Mouse (Mus musculus) hindbrain, postnatal 0 days (tissue): Measurements from ENCODE around the gene Rnf217. TPM values are rescaled to one million over a fixed set of nuclear protein-coding genes. Genes with fewer than 3 reads are reported as not detected.

Experiments
- ATAC-seq: fragments of 200-750 bp; cut with Nextera tagmentation; 2 replicates; pipeline ENCODE4 v1.8.0; 2017; ENCODE audit warnings: mild to moderate bottlenecking, moderate TSS enrichment, moderate library complexity
- DNase-seq: peaks from one replicate; pipeline ENCODE4 v3.0.0-alpha.2; 2015; ENCODE audit warnings: low spot score
- H3K27ac ChIP-seq: fragments of 300-500 bp; sonication (generic); 2 replicates; pipeline ENCODE4 v1.5.1; 2014; ENCODE audit warnings: mild to moderate bottlenecking
- H3K27me3 ChIP-seq: fragments of 300-500 bp; sonication (generic); 2 replicates; pipeline ENCODE4 v1.6.1; 2014; ENCODE audit warnings: low read length, mixed read lengths; ENCODE audit not compliant: insufficient read depth
- H3K36me3 ChIP-seq: fragments of 300-500 bp; sonication (generic); 2 replicates; pipeline ENCODE4 v1.6.1; 2014; ENCODE audit warnings: low read length, mixed read lengths; ENCODE audit not compliant: insufficient read depth
- H3K4me1 ChIP-seq: fragments of 300-500 bp; sonication (generic); 2 replicates; pipeline ENCODE4 v1.6.1; 2014; ENCODE audit warnings: antibody characterized with exemption, low read length, mixed read lengths; ENCODE audit not compliant: insufficient read depth
- H3K4me2 ChIP-seq: fragments of 300-500 bp; sonication (generic); 2 replicates; pipeline ENCODE4 v1.6.1; 2014; ENCODE audit warnings: low read depth, mild to moderate bottlenecking, low read length, moderate library complexity, mixed read lengths
- H3K4me3 ChIP-seq: fragments of 300-500 bp; sonication (generic); 2 replicates; pipeline ENCODE4 v1.5.1; 2014; ENCODE audit warnings: low read length
- H3K9ac ChIP-seq: fragments of 300-500 bp; sonication (generic); replicated peaks from 2 replicates; pipeline ENCODE4 v1.6.1; 2014; ENCODE audit warnings: mild to moderate bottlenecking, low read length, moderate library complexity, mixed read lengths
- H3K9me3 ChIP-seq: fragments of 300-500 bp; sonication (generic); 2 replicates; pipeline ENCODE4 v1.6.1; 2016; ENCODE audit warnings: low read length, mixed read lengths
- CTCF ChIP-seq: IDR thresholded peaks from 2 replicates; pipeline ENCODE4 v1.5.1; 2016; ENCODE audit warnings: antibody characterized with exemption, control low read depth, low read depth
- WGBS: fragments of 180-500 bp; shearing (Covaris S2); extraction: QIAGEN DNeasy Blood & Tissue Kit; methylation state at CpG from one replicate; pipeline ENCODE4 v1.1.7; 2014; 5-methylcytosine and 5-hydroxymethylcytosine counted together
- polyA plus RNA-seq: library from polyadenylated mRNA; unstranded; fragments of >200 nt; fragmentation: Nextera tagmentation; extraction: Ambion mirVana; gene quantifications from 2 replicates; pipeline ENCODE4 v1.2.1, GENCODE M21; 2015
- total RNA-seq: library from RNA; depleted of rRNA; stranded (reverse); fragments of >200 nt; gene quantifications from 2 replicates; pipeline ENCODE4 v1.2.3, GENCODE M21; 2014

Gene Rnf217
- total and polyA plus RNA-seq, 2 experiments from 2014 or later: 1.8 to 10.5 TPM

DNA sequence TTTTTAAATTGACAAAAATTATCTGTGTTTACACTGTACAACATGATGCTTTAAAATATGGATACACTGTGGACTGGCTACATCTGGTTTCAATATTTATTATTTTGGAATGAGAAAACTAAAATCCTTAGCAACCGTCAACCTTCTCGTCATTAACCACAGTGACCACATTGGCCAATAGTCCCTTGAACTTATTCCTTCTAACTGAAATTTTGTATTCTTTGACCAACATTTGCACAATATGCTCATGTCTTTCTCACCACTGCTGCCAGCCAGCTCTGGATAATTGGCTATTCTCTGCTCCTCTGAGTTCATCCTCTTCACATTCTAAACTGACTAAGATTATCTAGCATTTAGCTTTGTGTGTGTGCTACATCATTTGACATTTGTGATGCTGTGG lies 69.6 kb downstream of the Rnf217 start:
- no peak for ATAC-seq
- 95% methylated on average over 2 of the region's 2 CpGs for WGBS

DNA sequence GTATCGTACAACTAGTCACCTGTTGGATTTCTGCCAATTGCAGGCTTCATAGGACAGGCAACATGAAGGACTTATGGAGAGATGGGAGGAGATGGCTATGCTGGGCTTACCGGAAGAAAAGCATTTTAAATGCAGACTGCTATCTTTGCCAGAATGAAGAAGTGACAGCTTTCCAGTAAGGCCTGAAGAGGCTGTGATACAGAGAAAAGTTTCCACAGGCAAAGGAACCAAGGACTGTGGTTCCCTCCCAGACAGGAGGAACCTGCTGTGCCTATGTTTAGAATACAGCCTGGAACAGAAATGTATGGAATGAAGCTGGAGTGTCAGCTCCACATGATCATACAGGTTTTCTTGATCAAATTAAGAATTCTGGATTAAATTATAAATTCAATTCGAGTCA lies 70.3 kb downstream of the Rnf217 start:
- TF ChIP-seq CTCF: no peak
- 81% methylated on average over 3 of the region's 3 CpGs for WGBS
- no peak overlapping the region for H3K9ac ChIP-seq

More for the DNA sequence above, 69.6 kb downstream of the Rnf217 start:
- H3K27ac ChIP-seq: no peak overlapping the region
- no peak for TF ChIP-seq CTCF
- no peaks in the 10 kb centered on the region for H3K9me3 ChIP-seq
- no peak overlapping the region for H3K4me2 ChIP-seq
- no peaks in the 10 kb centered on the region for H3K4me1 ChIP-seq
- H3K36me3 ChIP-seq: 0 out of 2 replicates have a peak, but pooled peaks cover 3% of the 10 kb centered on the region
- H3K4me3 ChIP-seq: no peak overlapping the region
- no peak overlapping the region for H3K9ac ChIP-seq
- no peaks in the 10 kb centered on the region for H3K27me3 ChIP-seq
- no peak for DNase-seq

DNA sequence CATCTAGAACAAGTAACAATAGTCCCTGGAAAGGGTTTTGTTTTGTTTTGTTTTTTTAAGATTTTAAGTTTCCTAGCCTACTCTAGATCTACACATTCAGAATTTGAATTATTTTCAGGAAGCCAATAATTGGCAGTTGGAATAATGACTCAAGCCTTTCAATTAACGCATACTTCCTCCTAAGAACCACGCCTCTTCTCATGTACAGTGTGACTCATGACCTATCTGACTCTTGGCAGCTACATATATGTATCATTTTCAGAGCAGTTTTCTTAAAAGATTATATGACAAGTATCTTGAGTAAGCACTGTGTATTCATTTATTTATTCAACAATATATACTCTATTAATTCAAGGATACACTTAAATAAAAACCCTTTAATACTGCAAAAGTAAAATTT lies 70.7 kb downstream of the Rnf217 start:
- H3K9ac ChIP-seq: no peak overlapping the region
- 0 out of 2 replicates have a peak, but pooled peaks cover 4% of the 10 kb centered on the region for H3K36me3 ChIP-seq
- 88% methylated on average over 2 of the region's 2 CpGs for WGBS
- no peak for ATAC-seq
- H3K4me1 ChIP-seq: no peaks in the 10 kb centered on the region
- H3K4me3 ChIP-seq: no peak overlapping the region
- H3K4me2 ChIP-seq: no peak overlapping the region
- no peaks in the 10 kb centered on the region for H3K27me3 ChIP-seq
- H3K27ac ChIP-seq: no peak overlapping the region
- DNase-seq: no peak
- no peaks in the 10 kb centered on the region for H3K9me3 ChIP-seq
- no peak for TF ChIP-seq CTCF

More for the DNA sequence above, 70.3 kb downstream of the Rnf217 start:
- Histone ChIP-seq H3K4me2 (no peak overlapping the region), H3K4me3 (no peak overlapping the region), H3K36me3 (0 out of 2 replicates have a peak, but pooled peaks cover 4% of the 10 kb centered on the region), H3K27me3 (no peaks in the 10 kb centered on the region), H3K27ac (no peak overlapping the region), H3K4me1 (no peaks in the 10 kb centered on the region), H3K9me3 (no peaks in the 10 kb centered on the region)
- ATAC-seq: no peak
- no peak for DNase-seq

DNA sequence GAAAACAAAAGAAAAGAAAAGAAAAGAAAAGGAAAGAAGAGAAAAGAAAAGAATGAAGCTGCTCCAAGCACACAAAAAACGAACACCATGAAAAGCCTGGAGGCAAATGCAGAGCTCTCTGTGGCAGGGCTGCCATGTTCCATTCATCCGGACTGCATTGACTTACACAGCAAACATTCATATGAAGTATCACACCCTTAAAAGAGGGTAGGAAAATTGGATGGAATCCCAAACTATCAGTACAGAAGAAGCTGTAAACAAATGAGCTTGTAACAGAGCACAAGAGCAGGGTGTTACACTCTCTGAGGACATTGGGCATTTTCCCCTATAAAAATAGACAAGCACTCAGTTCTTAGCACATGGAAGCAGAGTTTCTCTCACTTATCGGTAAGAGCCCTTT lies 71.8 kb downstream of the Rnf217 start:
- no peaks in the 10 kb centered on the region for H3K9me3 ChIP-seq
- H3K27ac ChIP-seq: no peak overlapping the region
- H3K4me1 ChIP-seq: no peaks in the 10 kb centered on the region
- no peak overlapping the region for H3K4me3 ChIP-seq
- TF ChIP-seq CTCF: no peak
- H3K27me3 ChIP-seq: no peaks in the 10 kb centered on the region
- ATAC-seq (no peak), DNase-seq (no peak)
- H3K9ac ChIP-seq: no peak overlapping the region
- H3K4me2 ChIP-seq: no peak overlapping the region
- WGBS: 54% methylated on average over 3 of the region's 3 CpGs
- 0 out of 2 replicates have a peak, but pooled peaks cover 4% of the 10 kb centered on the region for H3K36me3 ChIP-seq

DNA sequence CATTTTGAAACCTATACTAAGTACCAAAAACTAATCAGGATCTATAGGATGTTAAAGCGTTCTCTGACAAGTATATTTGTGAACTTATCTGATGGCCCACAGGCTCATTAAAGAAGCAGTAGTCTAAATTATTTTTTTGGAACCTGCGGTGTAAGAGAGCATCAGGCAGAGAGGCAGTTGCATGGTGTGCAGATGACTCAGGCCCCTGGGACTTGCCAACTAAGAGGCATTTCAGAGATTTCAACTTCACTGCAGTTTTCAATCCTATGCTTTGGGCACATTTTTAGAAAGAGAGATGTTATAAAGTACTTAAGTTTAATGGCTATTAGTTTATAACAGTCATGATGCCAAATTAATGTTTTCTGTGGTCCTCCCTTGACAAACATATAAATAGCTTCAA lies 73.9 kb downstream of the Rnf217 start:
- H3K4me2 ChIP-seq: no peak overlapping the region
- no peaks in the 10 kb centered on the region for H3K4me1 ChIP-seq
- 91% methylated on average over 2 of the region's 2 CpGs for WGBS
- H3K9me3 ChIP-seq: no peaks in the 10 kb centered on the region
- no peaks in the 10 kb centered on the region for H3K27me3 ChIP-seq
- no peak overlapping the region for H3K4me3 ChIP-seq
- DNase-seq (no peak), ATAC-seq (no peak)
- TF ChIP-seq CTCF: no peak
- H3K36me3 ChIP-seq: 0 out of 2 replicates have a peak, but pooled peaks cover 4% of the 10 kb centered on the region
- no peak overlapping the region for H3K27ac ChIP-seq
- no peak overlapping the region for H3K9ac ChIP-seq

DNA sequence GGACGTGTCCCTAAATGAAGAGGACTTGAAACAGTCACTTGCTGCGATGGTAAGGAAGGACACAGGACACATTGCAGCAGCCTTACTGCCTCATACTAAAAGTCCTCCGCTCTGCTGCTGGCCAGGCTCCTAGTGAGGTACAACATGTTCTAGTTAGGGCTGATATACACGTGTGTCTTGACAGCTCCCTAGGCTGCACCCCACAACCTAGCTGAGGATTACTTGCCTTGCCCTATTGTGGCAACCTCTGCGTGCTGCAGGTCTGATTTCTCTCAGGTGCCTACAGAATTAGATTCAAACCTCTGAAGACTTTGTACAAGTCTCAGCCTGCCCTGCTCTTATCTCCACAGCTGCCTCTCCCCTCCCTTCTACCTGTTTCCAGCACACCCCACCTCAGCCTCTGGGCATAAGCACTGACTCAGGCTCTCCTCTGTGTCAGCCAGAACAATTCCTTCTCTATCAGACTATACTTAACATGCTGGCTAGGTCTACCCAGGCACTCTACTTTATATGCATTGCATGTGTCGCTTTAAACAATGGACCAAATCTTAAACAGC lies 75.6 kb downstream of the Rnf217 start:
- Histone ChIP-seq H3K27me3 (no peaks in the 10 kb centered on the region), H3K9ac (no peak overlapping the region), H3K9me3 (no peaks in the 10 kb centered on the region), H3K36me3 (0 out of 2 replicates have a peak, but pooled peaks cover 4% of the 10 kb centered on the region), H3K4me1 (no peaks in the 10 kb centered on the region), H3K4me2 (no peak overlapping the region), H3K4me3 (no peak overlapping the region), H3K27ac (no peak overlapping the region)
- no peak for ATAC-seq
- TF ChIP-seq CTCF: no peak
- WGBS: 86% methylated on average over 6 of the region's 6 CpGs
- DNase-seq: no peak

DNA sequence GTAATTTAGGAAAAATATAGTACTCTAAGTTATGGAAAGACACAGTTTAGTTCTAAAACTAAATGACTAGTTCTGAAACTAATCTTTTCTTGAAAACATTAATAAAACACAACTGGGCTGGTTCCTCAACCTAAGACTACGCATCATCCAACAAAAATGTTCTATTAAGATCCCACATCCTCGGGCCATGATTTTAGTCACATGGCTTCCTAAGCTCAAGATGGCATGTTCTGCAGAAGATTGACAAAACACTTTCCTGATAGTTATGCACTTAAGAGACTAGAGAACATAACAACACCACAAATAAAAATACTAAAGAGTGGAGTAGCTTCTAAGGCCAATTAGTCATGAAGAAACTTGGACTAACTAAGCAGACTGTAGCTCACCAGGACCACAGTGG lies 76.2 kb downstream of the Rnf217 start:
- no peak for ATAC-seq
- H3K4me2 ChIP-seq: no peak overlapping the region
- H3K4me1 ChIP-seq: no peaks in the 10 kb centered on the region
- TF ChIP-seq CTCF: no peak
- H3K9ac ChIP-seq: no peak overlapping the region
- no peak for DNase-seq
- H3K4me3 ChIP-seq: no peak overlapping the region
- WGBS: 89% methylated on average over 2 of the region's 2 CpGs
- H3K36me3 ChIP-seq: 0 out of 2 replicates have a peak, but pooled peaks cover 4% of the 10 kb centered on the region
- no peak overlapping the region for H3K27ac ChIP-seq
- no peaks in the 10 kb centered on the region for H3K9me3 ChIP-seq
- no peaks in the 10 kb centered on the region for H3K27me3 ChIP-seq
